8 mouse cellular contexts compared by ENCODE assay signal in the genomic region with DNA sequence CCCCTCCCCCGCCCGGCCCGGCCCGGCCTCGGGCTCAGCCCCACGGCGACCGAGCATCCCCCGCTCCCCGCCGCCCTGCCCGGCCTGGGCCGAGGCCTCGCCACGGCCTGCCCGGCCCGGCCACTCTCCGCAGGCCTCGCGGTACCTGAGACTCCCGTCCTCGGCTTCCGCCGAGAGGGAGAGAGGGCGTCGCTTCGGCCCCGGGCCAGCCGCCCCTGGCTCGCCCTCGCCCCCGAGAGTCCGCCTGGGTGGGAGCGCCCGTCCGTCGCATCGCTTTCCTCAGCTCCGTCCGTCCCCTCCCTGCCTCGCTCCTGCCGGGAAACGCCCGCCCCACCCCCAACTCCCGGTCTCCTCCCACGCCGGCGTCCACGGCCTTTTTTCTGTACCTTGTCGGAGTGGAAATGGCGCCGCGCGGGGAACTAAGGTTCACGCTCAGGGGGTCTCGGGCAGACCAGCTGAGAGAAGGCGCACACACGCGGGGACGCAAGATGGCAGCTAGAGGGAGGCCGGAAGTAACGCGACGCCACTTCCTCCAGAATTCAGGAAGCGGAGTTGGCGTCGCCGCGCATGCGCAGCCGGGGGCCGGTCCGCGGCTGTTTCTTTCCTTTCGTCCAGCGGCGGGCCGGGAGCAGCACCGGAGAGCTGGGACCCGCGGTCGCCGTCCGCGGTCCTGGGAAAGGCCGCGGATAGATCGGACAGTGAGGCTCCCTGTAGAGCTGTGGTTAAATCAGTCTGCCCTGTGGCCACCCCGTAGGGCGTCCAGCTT. TPM values are rescaled to one million over a fixed set of nuclear protein-coding genes. Genes with fewer than 3 reads are reported as not detected.
DNase-seq lines count a peak whose midpoint lies in the region; ATAC-seq and TF ChIP-seq lines count a peak whose summit lies in the region.

TSS of gene Btf3 (minus strand) at position 527 of the 766 bp plus-strand sequence.

- peaks cover 5% of the 10 kb centered on the region; the same call in 1 of the 2 replicates for H3K79me2 ChIP-seq in heart, adult 2 months (replicated peaks; ENCODE audit: control insufficient read depth, insufficient read depth, low read length)

- WGBS in embryonic facial prominence, embryonic 14.5 days = under 1% methylated on average over 43 of the region's 90 CpGs
- WGBS in heart, adult 2 months = under 1% methylated on average over 76 of the region's 90 CpGs
- under 1% methylated on average over 76 of the region's 90 CpGs for WGBS in limb, embryonic 13.5 days
- WGBS in midbrain, embryonic 16.5 days = under 1% methylated on average over 70 of the region's 90 CpGs

- 0 out of 2 replicates have a peak, but pooled peaks have one; percentile 15 for TF ChIP-seq EP300 in heart, adult 2 months (IDR thresholded peaks at IDR 0.05; ENCODE audit: insufficient read depth, low read depth, low read length)

- H3K27ac ChIP-seq in embryonic facial prominence, embryonic 14.5 days (replicated peaks; ENCODE audit: low read depth, low read length) = peak within 1 kb of the TSS; percentile 92
- H3K27ac ChIP-seq in heart, adult 2 months = peak within 1 kb of the TSS; percentile 89
- peak within 1 kb of the TSS; percentile 93 for H3K27ac ChIP-seq in limb, embryonic 13.5 days
- H3K27ac ChIP-seq in midbrain, embryonic 16.5 days (ENCODE audit: low read length) = peak within 1 kb of the TSS; percentile 85

- H3K4me3 ChIP-seq in embryonic facial prominence, embryonic 14.5 days (ENCODE audit: low read depth, low read length) = peak within 1 kb of the TSS; percentile 99
- H3K4me3 ChIP-seq in heart, adult 2 months = peak within 1 kb of the TSS; percentile 87
- H3K4me3 ChIP-seq in limb, embryonic 13.5 days = peak within 1 kb of the TSS; percentile 97
- peak within 1 kb of the TSS; percentile 100 for H3K4me3 ChIP-seq in midbrain, embryonic 16.5 days (ENCODE audit: low read depth, low read length)

- H3K9ac ChIP-seq in embryonic facial prominence, embryonic 14.5 days (ENCODE audit: low read depth, low read length) = peak within 1 kb of the TSS; percentile 98
- H3K9ac ChIP-seq in heart, adult 2 months (ENCODE audit: low read depth, low read length) = peak within 1 kb of the TSS; percentile 84
- H3K9ac ChIP-seq in limb, embryonic 13.5 days = peak within 1 kb of the TSS; percentile 99
- H3K9ac ChIP-seq in midbrain, embryonic 16.5 days (ENCODE audit: low read depth, low read length) = peak within 1 kb of the TSS; percentile 98

- H3K27me3 ChIP-seq in embryonic facial prominence, embryonic 14.5 days (replicated peaks; ENCODE audit: control insufficient read depth, insufficient read depth, low read length) = no peaks in the 10 kb centered on the region
- no peaks in the 10 kb centered on the region for H3K27me3 ChIP-seq in heart, adult 2 months (ENCODE audit: control insufficient read depth, insufficient read depth, low read length)
- no peaks in the 10 kb centered on the region for H3K27me3 ChIP-seq in limb, embryonic 13.5 days
- no peaks in the 10 kb centered on the region for H3K27me3 ChIP-seq in midbrain, embryonic 16.5 days (ENCODE audit: control insufficient read depth, insufficient read depth, low read depth, low read length)

- peaks cover 11% of the 10 kb centered on the region for H3K4me1 ChIP-seq in embryonic facial prominence, embryonic 14.5 days (ENCODE audit: control insufficient read depth, insufficient read depth, low read length)
- H3K4me1 ChIP-seq in heart, adult 2 months (ENCODE audit: control insufficient read depth, insufficient read depth, low read length) = peaks cover 1% of the 10 kb centered on the region
- H3K4me1 ChIP-seq in limb, embryonic 13.5 days = peaks cover 20% of the 10 kb centered on the region
- H3K4me1 ChIP-seq in midbrain, embryonic 16.5 days (ENCODE audit: control insufficient read depth, insufficient read depth, low read length) = peaks cover 15% of the 10 kb centered on the region

- H3K36me3 ChIP-seq in embryonic facial prominence, embryonic 14.5 days (ENCODE audit: control insufficient read depth, insufficient read depth, low read length) = peaks cover 33% of the 10 kb centered on the region
- peaks cover 23% of the 10 kb centered on the region for H3K36me3 ChIP-seq in heart, adult 2 months (ENCODE audit: control insufficient read depth, insufficient read depth, low read length)
- H3K36me3 ChIP-seq in limb, embryonic 13.5 days = peaks cover 20% of the 10 kb centered on the region
- H3K36me3 ChIP-seq in midbrain, embryonic 16.5 days (ENCODE audit: control insufficient read depth, insufficient read depth, low read length) = peaks cover 5% of the 10 kb centered on the region; the same call in 1 of the 2 replicates

- peak; percentile 44 for TF ChIP-seq CTCF in heart, adult 2 months (IDR thresholded peaks at IDR 0.05)

- intact Hi-C loops in heart, adult 2 months (cut with DNase I) = loop anchor here (5.0 kb wide), 1 partner anchor 54 kb away; the partner anchor contains the start of genes Ankra2 and Utp15

- TF ChIP-seq POLR2A in heart, adult 2 months (IDR thresholded peaks at IDR 0.05; ENCODE audit: insufficient read depth, low read depth, low read length) = peak; percentile 76

- no peaks in the 10 kb centered on the region for H3K9me3 ChIP-seq in embryonic facial prominence, embryonic 14.5 days (ENCODE audit: control insufficient read depth, low read length)
- H3K9me3 ChIP-seq in limb, embryonic 13.5 days = no peaks in the 10 kb centered on the region
- no peaks in the 10 kb centered on the region for H3K9me3 ChIP-seq in midbrain, embryonic 16.5 days (replicated peaks; ENCODE audit: control insufficient read depth, low read length, poor library complexity, severe bottlenecking)

- peak; percentile 94 for ATAC-seq in embryonic facial prominence, embryonic 14.5 days (ENCODE audit: low read depth)
- ATAC-seq in limb, embryonic 13.5 days (ENCODE audit: low FRiP score, low read depth) = peak; percentile 92
- peak; percentile 97 for ATAC-seq in midbrain, embryonic 16.5 days

- peak within 1 kb of the TSS; percentile 80 for H3K4me2 ChIP-seq in embryonic facial prominence, embryonic 14.5 days (ENCODE audit: low read depth, low read length)
- peak within 1 kb of the TSS; percentile 81 for H3K4me2 ChIP-seq in limb, embryonic 13.5 days (replicated peaks)
- peak within 1 kb of the TSS; percentile 92 for H3K4me2 ChIP-seq in midbrain, embryonic 16.5 days (ENCODE audit: low read length)

- DNase-seq in 3T3-L1 (ENCODE audit: low read depth, low spot score) = peak; percentile 93
- DNase-seq in adrenal gland, postnatal 4 days (ENCODE audit: low spot score in 2 of 2) = peak; percentile 87
- DNase-seq in embryonic facial prominence, embryonic 14.5 days (ENCODE audit: low spot score) = peak; percentile 97
- peak; percentile 93 to 95 for DNase-seq in heart, adult 2 months
- DNase-seq in kidney, adult 8-10 months = peak; percentile 91 to 94
- peak; percentile 88 to 94 for DNase-seq in spleen, postnatal 10 days (ENCODE audit: low spot score in 2 of 2)

RNA-seq across cellular contexts. Expression of gene Btf3, which starts in this region (rescaled TPM):
- total RNA-seq in adrenal gland, postnatal 4 days (2021) = 100 to 1,000 TPM; 464 TPM
- polyA plus RNA-seq in embryonic facial prominence, embryonic 14.5 days (2014; fragmentation: Nextera tagmentation; extraction: Ambion mirVana) = 674 and 695 TPM in 2 replicates
- total RNA-seq in heart, adult 2 months (2021) = 100 to 1,000 TPM; 193 to 218 TPM
- 88.2 and 135 TPM in 2 replicates for polyA plus RNA-seq in heart, adult 2 months (2012; rRNA removed)
- polyA plus RNA-seq in limb, embryonic 13.5 days (2015; fragmentation: Nextera tagmentation; extraction: Ambion mirVana) = 728 and 732 TPM in 2 replicates
- polyA plus RNA-seq in midbrain, embryonic 16.5 days (2015; fragmentation: Nextera tagmentation; extraction: Ambion mirVana) = 461 and 495 TPM in 2 replicates

Comparison
In these comparisons a context has a peak if more than half of its experiments do, and no peak if none do; other contexts are left out.
1. Peak in every context shown above with its lines: DNase-seq, ATAC-seq, H3K4me3 ChIP-seq and H3K27ac ChIP-seq.